Mouse (Mus musculus): Measurements from ENCODE around the gene Prpf18. TPM values are rescaled to one million over a fixed set of nuclear protein-coding genes. Genes with fewer than 3 reads are reported as not detected.
"Not testable (repeated sequence)": the region's sequence is repeated elsewhere in the genome, so short reads cannot be mapped to it uniquely, and the experiment has no call there.

Gene Prpf18
- total RNA-seq (2021): 10 to 100 TPM; 32.2 to 37.3 TPM
- long read RNA-seq, experiment 1, partial matches to known transcripts: 0 of 17 reads
- long read RNA-seq, experiment 1, other reads (novel, unspliced or antisense): 16 of 17 reads
- long read RNA-seq, experiment 2, transcript Prpf18-201 (10 exons, 3,522 nt): major isoform, 6 of 33 reads
- long read RNA-seq, experiment 2, partial matches to known transcripts: 1 of 33 reads
- long read RNA-seq, experiment 2, other reads (novel, unspliced or antisense): 26 of 33 reads

GRCm38 (mm10) chr2:4651500-4652285, at the start of gene Prpf18:
Gene Prpf18, minus strand, starts transcription at chr2:4652113.
- peak; percentile 76 for DNase-seq

GRCm38 (mm10) chr2:4679886-4680285, 28.0 kb upstream of the Prpf18 start:
- no peak for DNase-seq

- no peak for DNase-seq
These were observed 19.7 kb upstream of the Prpf18 start for GRCm38 (mm10) chr2:4671636-4672035.

GRCm38 (mm10) chr2:4669701-4670100, 17.8 kb upstream of the Prpf18 start:
- no peak for DNase-seq

GRCm38 (mm10) chr2:4668626-4669025, 16.7 kb upstream of the Prpf18 start:
- no peak for DNase-seq

GRCm38 (mm10) chr2:4660677-4661076, 8.8 kb upstream of the Prpf18 start:
- no peak for DNase-seq

- DNase-seq: no peak
These were observed 2.3 kb downstream of the Prpf18 start for GRCm38 (mm10) chr2:4649646-4650045.

GRCm38 (mm10) chr2:4648094-4648493, 3.8 kb downstream of the Prpf18 start:
- DNase-seq: no peak

GRCm38 (mm10) chr2:4645066-4645465, 6.8 kb downstream of the Prpf18 start:
- DNase-seq: no peak

- no peak for DNase-seq
These were observed 13.7 kb downstream of the Prpf18 start for GRCm38 (mm10) chr2:4638189-4638588.

GRCm38 (mm10) chr2:4636656-4637055, 15.3 kb downstream of the Prpf18 start:
- DNase-seq: no peak

- DNase-seq: no peak
These were observed 16.1 kb downstream of the Prpf18 start for GRCm38 (mm10) chr2:4635804-4636203.

- DNase-seq: no peak
These were observed 21.6 kb downstream of the Prpf18 start for GRCm38 (mm10) chr2:4630197-4630835.

- DNase-seq: no peak
These were observed 22.4 kb downstream of the Prpf18 start for GRCm38 (mm10) chr2:4629470-4629869.

GRCm38 (mm10) chr2:4628920-4629319, 23.0 kb downstream of the Prpf18 start:
- no peak for DNase-seq

- DNase-seq: no peak
These were observed 25.0 kb downstream of the Prpf18 start for GRCm38 (mm10) chr2:4626911-4627310.

GRCm38 (mm10) chr2:4621471-4621985, 30.4 kb downstream of the Prpf18 start:
- DNase-seq: no peak

- peak; percentile 75 for DNase-seq
These were observed 31.1 kb downstream of the Prpf18 start for GRCm38 (mm10) chr2:4620640-4621401.

GRCm38 (mm10) chr2:4619893-4620593, 31.9 kb downstream of the Prpf18 start:
- no peak for DNase-seq

- not testable (repeated sequence) for DNase-seq
These were observed 32.8 kb downstream of the Prpf18 start for GRCm38 (mm10) chr2:4619126-4619525.

GRCm38 (mm10) chr2:4616995-4617394, 34.9 kb downstream of the Prpf18 start:
- DNase-seq: no peak
